Mouse (Mus musculus) midbrain, embryonic 16.5 days (tissue): ENCODE data around the gene Podn. TPM values are rescaled to one million over a fixed set of nuclear protein-coding genes. Genes with fewer than 3 reads are reported as not detected.

Source experiments
- ATAC-seq: fragments of 200-750 bp; cut with Nextera tagmentation; 2 replicates; pipeline ENCODE4 v1.8.0; 2017; ENCODE audit warnings: moderate TSS enrichment
- H3K27ac ChIP-seq: fragments of 300-500 bp; sonication (generic); 2 replicates; pipeline ENCODE4 v1.5.1; 2014; ENCODE audit warnings: mild to moderate bottlenecking, low read length, mixed read lengths
- H3K27me3 ChIP-seq: fragments of 300-500 bp; sonication (generic); 2 replicates; pipeline ENCODE4 v1.6.1; 2014; ENCODE audit warnings: low read depth, low read length, mixed read lengths; ENCODE audit not compliant: control insufficient read depth, insufficient read depth
- H3K36me3 ChIP-seq: fragments of 300-500 bp; sonication (generic); 2 replicates; pipeline ENCODE4 v1.6.1; 2014; ENCODE audit warnings: mild to moderate bottlenecking, low read length, moderate library complexity, mixed read lengths; ENCODE audit not compliant: control insufficient read depth, insufficient read depth
- H3K4me1 ChIP-seq: fragments of 300-500 bp; sonication (generic); 2 replicates; pipeline ENCODE4 v1.6.1; 2014; ENCODE audit warnings: mild to moderate bottlenecking, low read length, mixed read lengths; ENCODE audit not compliant: control insufficient read depth, insufficient read depth
- H3K4me2 ChIP-seq: fragments of 300-500 bp; sonication (generic); 2 replicates; pipeline ENCODE4 v1.6.1; 2014; ENCODE audit warnings: mild to moderate bottlenecking, low read length, mixed read lengths
- H3K4me3 ChIP-seq: fragments of 300-500 bp; sonication (generic); 2 replicates; pipeline ENCODE4 v1.5.1; 2014; ENCODE audit warnings: low read depth, mild to moderate bottlenecking, low read length, moderate library complexity, mixed read lengths
- H3K9ac ChIP-seq: fragments of 300-500 bp; sonication (generic); 2 replicates; pipeline ENCODE4 v1.6.1; 2014; ENCODE audit warnings: low read depth, low read length, mixed read lengths
- H3K9me3 ChIP-seq: fragments of 300-500 bp; sonication (generic); replicated peaks from 2 replicates; pipeline ENCODE4 v1.6.1; 2014; ENCODE audit warnings: mild to moderate bottlenecking, low read length, mixed read lengths; ENCODE audit not compliant: control insufficient read depth, poor library complexity, severe bottlenecking
- WGBS: fragments of 180-500 bp; shearing (Covaris S2); extraction: QIAGEN DNeasy Blood & Tissue Kit; methylation state at CpG from one replicate; pipeline ENCODE4 v1.1.7; 2014; 5-methylcytosine and 5-hydroxymethylcytosine counted together
- polyA plus RNA-seq: library from polyadenylated mRNA; unstranded; fragments of >200 nt; fragmentation: Nextera tagmentation; extraction: Ambion mirVana; gene quantifications from 2 replicates; pipeline ENCODE4 v1.2.1, GENCODE M21; 2015

The Podn gene
- polyA plus RNA-seq, 1 experiment from 2014 or later = 0.51 TPM

- H3K27ac ChIP-seq = peak overlapping the region; percentile 47; the same call in 1 of the 2 replicates
- H3K4me2 ChIP-seq = peak overlapping the region; percentile 68
- H3K4me3 ChIP-seq = peak overlapping the region; percentile 50
- no peaks in the 10 kb centered on the region for H3K36me3 ChIP-seq
- no peaks in the 10 kb centered on the region for H3K9me3 ChIP-seq
- peak overlapping the region; percentile 59 for H3K9ac ChIP-seq
- ATAC-seq = peak; percentile 98
- 3% methylated on average over 26 of the region's 26 CpGs for WGBS
- H3K27me3 ChIP-seq = no peaks in the 10 kb centered on the region
- peaks cover 14% of the 10 kb centered on the region for H3K4me1 ChIP-seq
Measured at GRCm38 (mm10) chr4:108071235-108071901, 24.9 kb downstream of the Podn start.

- peak overlapping the region; percentile 50 for H3K4me3 ChIP-seq
- no peak overlapping the region for H3K27ac ChIP-seq
- no peaks in the 10 kb centered on the region for H3K27me3 ChIP-seq
- 6% methylated on average over 8 of the region's 8 CpGs for WGBS
- ATAC-seq = no peak
- peak overlapping the region; percentile 68 for H3K4me2 ChIP-seq
- H3K4me1 ChIP-seq = peaks cover 14% of the 10 kb centered on the region
- no peaks in the 10 kb centered on the region for H3K9me3 ChIP-seq
- no peaks in the 10 kb centered on the region for H3K36me3 ChIP-seq
- peak overlapping the region; percentile 59 for H3K9ac ChIP-seq
Measured at GRCm38 (mm10) chr4:108070723-108071122, 25.5 kb downstream of the Podn start.

- Histone ChIP-seq H3K9ac (peak overlapping the region; percentile 59), H3K27ac (no peak overlapping the region), H3K4me2 (peak overlapping the region; percentile 68), H3K27me3 (no peaks in the 10 kb centered on the region), H3K4me3 (peak overlapping the region; percentile 50), H3K4me1 (peaks cover 14% of the 10 kb centered on the region), H3K36me3 (no peaks in the 10 kb centered on the region), H3K9me3 (no peaks in the 10 kb centered on the region)
- 68% methylated on average over 4 of the region's 4 CpGs for WGBS
- ATAC-seq = no peak
Measured at GRCm38 (mm10) chr4:108070286-108070685, 26.0 kb downstream of the Podn start.

- Histone ChIP-seq H3K9me3 (no peaks in the 10 kb centered on the region), H3K9ac (no peak overlapping the region), H3K27me3 (no peaks in the 10 kb centered on the region), H3K4me1 (peaks cover 14% of the 10 kb centered on the region), H3K4me2 (no peak overlapping the region), H3K4me3 (no peak overlapping the region), H3K27ac (no peak overlapping the region), H3K36me3 (no peaks in the 10 kb centered on the region)
- ATAC-seq = no peak
- 95% methylated on average over 2 of the region's 2 CpGs for WGBS
Measured at GRCm38 (mm10) chr4:108068081-108068480, 28.2 kb downstream of the Podn start.

- Histone ChIP-seq H3K36me3 (peaks cover 3% of the 10 kb centered on the region), H3K4me1 (peaks cover 14% of the 10 kb centered on the region), H3K4me3 (no peak overlapping the region), H3K9ac (no peak overlapping the region), H3K27ac (no peak overlapping the region), H3K4me2 (no peak overlapping the region), H3K9me3 (no peaks in the 10 kb centered on the region), H3K27me3 (no peaks in the 10 kb centered on the region)
- WGBS = 95% methylated on average over 7 of the region's 7 CpGs
- no peak for ATAC-seq
Measured at GRCm38 (mm10) chr4:108067261-108067660, 29.0 kb downstream of the Podn start.

GRCm38 (mm10) chr4:108066569-108066968, 29.7 kb downstream of the Podn start:
- peaks cover 14% of the 10 kb centered on the region for H3K4me1 ChIP-seq
- H3K9ac ChIP-seq = no peak overlapping the region
- H3K27ac ChIP-seq = no peak overlapping the region
- WGBS = 93% methylated on average over 4 of the region's 4 CpGs
- H3K36me3 ChIP-seq = peaks cover 4% of the 10 kb centered on the region
- H3K4me3 ChIP-seq = no peak overlapping the region
- H3K27me3 ChIP-seq = no peaks in the 10 kb centered on the region
- H3K9me3 ChIP-seq = no peaks in the 10 kb centered on the region
- no peak overlapping the region for H3K4me2 ChIP-seq
- no peak for ATAC-seq

- Histone ChIP-seq H3K9me3 (no peaks in the 10 kb centered on the region), H3K27me3 (no peaks in the 10 kb centered on the region), H3K4me3 (no peak overlapping the region), H3K36me3 (peaks cover 4% of the 10 kb centered on the region), H3K4me1 (peaks cover 10% of the 10 kb centered on the region), H3K4me2 (no peak overlapping the region), H3K27ac (no peak overlapping the region), H3K9ac (no peak overlapping the region)
- WGBS = 85% methylated on average over 2 of the region's 2 CpGs
- no peak for ATAC-seq
Measured at GRCm38 (mm10) chr4:108065176-108065844, 30.9 kb downstream of the Podn start.

- H3K27ac ChIP-seq = no peak overlapping the region
- H3K4me1 ChIP-seq = no peaks in the 10 kb centered on the region
- no peak overlapping the region for H3K4me3 ChIP-seq
- H3K9ac ChIP-seq = no peak overlapping the region
- no peak for ATAC-seq
- no peak overlapping the region for H3K4me2 ChIP-seq
- peaks cover 7% of the 10 kb centered on the region for H3K36me3 ChIP-seq
- H3K9me3 ChIP-seq = no peaks in the 10 kb centered on the region
- no peaks in the 10 kb centered on the region for H3K27me3 ChIP-seq
- 92% methylated on average over 6 of the region's 6 CpGs for WGBS
Measured at GRCm38 (mm10) chr4:108063616-108064015, 32.6 kb downstream of the Podn start.

GRCm38 (mm10) chr4:108062524-108062923, 33.7 kb downstream of the Podn start:
- Histone ChIP-seq H3K36me3 (peaks cover 7% of the 10 kb centered on the region), H3K4me3 (no peak overlapping the region), H3K27me3 (no peaks in the 10 kb centered on the region), H3K27ac (no peak overlapping the region), H3K4me2 (no peak overlapping the region), H3K4me1 (no peaks in the 10 kb centered on the region), H3K9ac (no peak overlapping the region), H3K9me3 (no peaks in the 10 kb centered on the region)
- 95% methylated on average over 5 of the region's 5 CpGs for WGBS
- ATAC-seq = no peak
